9 mouse cellular contexts compared by ENCODE assay signal in the genomic region with DNA sequence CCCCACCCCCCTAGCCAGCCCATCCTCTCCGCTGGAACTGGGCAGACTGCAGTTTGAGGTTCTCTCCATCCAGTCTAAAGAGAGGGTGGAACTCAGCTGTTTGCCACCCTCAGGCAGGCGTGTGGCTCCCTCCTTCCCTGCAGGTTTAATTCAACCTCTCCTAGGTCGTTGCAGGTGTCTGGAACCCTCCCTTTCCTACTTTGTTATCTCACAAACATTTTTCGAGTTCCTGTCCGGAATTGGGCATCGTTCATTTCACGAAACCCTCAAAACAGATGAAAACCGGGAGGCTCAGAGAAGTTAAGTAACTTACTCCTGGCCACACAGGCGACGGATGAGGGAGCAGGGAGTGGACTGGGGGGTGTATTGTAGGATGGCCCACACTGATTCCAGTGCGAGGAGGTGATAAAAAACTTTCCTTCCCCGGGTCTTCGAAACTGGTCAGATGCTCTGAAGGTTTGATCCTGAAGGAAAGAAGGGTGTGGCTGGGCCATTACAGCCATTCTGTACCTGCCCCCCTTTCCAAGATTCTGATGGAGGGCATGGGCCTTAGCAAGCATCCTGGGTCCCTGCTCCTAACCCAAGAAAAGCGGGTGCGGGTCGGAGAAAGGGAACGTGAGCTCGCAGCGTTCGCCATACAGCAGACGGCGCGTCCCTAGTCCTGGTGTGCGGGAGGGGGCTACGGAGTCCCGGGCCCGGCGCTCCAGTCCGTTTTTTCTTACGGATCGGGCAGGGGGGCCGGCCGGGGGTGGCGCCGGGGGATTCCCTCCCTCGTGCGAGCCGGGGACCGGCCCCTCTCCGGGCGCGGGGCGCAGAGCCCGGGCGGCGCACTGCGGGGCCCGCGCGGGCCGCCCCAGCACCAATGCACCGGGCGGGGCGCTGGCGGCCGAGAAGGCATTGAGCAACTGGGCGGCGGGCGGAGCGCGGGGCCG. TPM values are rescaled to one million over a fixed set of nuclear protein-coding genes. Genes with fewer than 3 reads are reported as not detected.
A peak's percentile ranks its signal among the peaks of the same experiment; 100 is the strongest.
DNase-seq lines count a peak whose midpoint lies in the region; ATAC-seq and TF ChIP-seq lines count a peak whose summit lies in the region.
"Had no signal": no experiment of that assay in that cellular context is flagged by ENCODE, and none has a peak within 500 bp of the region (broad histone marks: within the 10 kb centered on the region; RNA-seq: fewer than 3 reads in every experiment).

Gene Rspo1 (plus strand): TSS at position 760 of the 932 bp plus-strand sequence.

- H3K36me3 ChIP-seq in kidney, embryonic 15.5 days, result no peaks in the 10 kb centered on the region
- no peaks in the 10 kb centered on the region for H3K36me3 ChIP-seq in kidney, adult 2 months (ENCODE audit: control insufficient read depth, insufficient read depth, low read length)
- no peaks in the 10 kb centered on the region for H3K36me3 ChIP-seq in heart, embryonic 11.5 days (ENCODE audit: control insufficient read depth, insufficient read depth, low read length)
- no peaks in the 10 kb centered on the region for H3K36me3 ChIP-seq in limb, embryonic 15.5 days
- H3K36me3 ChIP-seq in neural tube, embryonic 12.5 days, result no peaks in the 10 kb centered on the region

- WGBS in kidney, embryonic 15.5 days, result under 1% methylated on average over 57 of the region's 62 CpGs
- WGBS in kidney, adult 2 months, result 2% methylated on average over 59 of the region's 62 CpGs
- 2% methylated on average over 61 of the region's 62 CpGs for WGBS in heart, embryonic 11.5 days (ENCODE audit: insufficient replicate concordance)
- under 1% methylated on average over 54 of the region's 62 CpGs for WGBS in limb, embryonic 15.5 days
- 2% methylated on average over 59 of the region's 62 CpGs for WGBS in neural tube, embryonic 12.5 days

- peak; percentile 5; the same call in 1 of the 2 replicates for ATAC-seq in kidney, embryonic 15.5 days (replicated peaks; ENCODE audit: low FRiP score)
- no peak for ATAC-seq in heart, embryonic 11.5 days (replicated peaks; ENCODE audit: insufficient number of reproducible peaks, low FRiP score, low TSS enrichment)
- no peak for ATAC-seq in limb, embryonic 15.5 days (ENCODE audit: insufficient number of reproducible peaks, low FRiP score, low TSS enrichment, low read depth)
- ATAC-seq in neural tube, embryonic 12.5 days (ENCODE audit: low FRiP score, low read depth), result no peak
- ATAC-seq in megakaryocyte progenitor cell, adult 5-6 weeks (replicated peaks; ENCODE audit: poor library complexity), result no peak

- DNase-seq in kidney, adult 2 months, result no peak
- peak; percentile 26 for DNase-seq in adrenal gland, postnatal 25 days
- DNase-seq in spleen, postnatal 4 days (ENCODE audit: low spot score in 2 of 2), result no peak

- H3K9me3 ChIP-seq in kidney, embryonic 15.5 days (replicated peaks), result no peaks in the 10 kb centered on the region
- no peaks in the 10 kb centered on the region for H3K9me3 ChIP-seq in heart, embryonic 11.5 days (replicated peaks; ENCODE audit: control insufficient read depth, low read length)
- no peaks in the 10 kb centered on the region for H3K9me3 ChIP-seq in limb, embryonic 15.5 days
- H3K9me3 ChIP-seq in neural tube, embryonic 12.5 days, result no peaks in the 10 kb centered on the region

- peaks cover 99% of the 10 kb centered on the region for H3K27me3 ChIP-seq in kidney, embryonic 15.5 days
- 0 out of 2 replicates have a peak, but pooled peaks cover 1% of the 10 kb centered on the region for H3K27me3 ChIP-seq in kidney, adult 2 months (replicated peaks; ENCODE audit: control insufficient read depth, insufficient read depth, low read length)
- H3K27me3 ChIP-seq in heart, embryonic 11.5 days (ENCODE audit: control insufficient read depth, insufficient read depth, low read length), result peaks cover 91% of the 10 kb centered on the region
- H3K27me3 ChIP-seq in limb, embryonic 15.5 days, result peaks cover 100% of the 10 kb centered on the region
- H3K27me3 ChIP-seq in neural tube, embryonic 12.5 days (replicated peaks), result peaks cover 92% of the 10 kb centered on the region

- peak within 1 kb of the TSS; percentile 80 for H3K27ac ChIP-seq in kidney, embryonic 15.5 days
- H3K27ac ChIP-seq in kidney, adult 2 months (ENCODE audit: insufficient read depth, low read depth, low read length), result no peak within 1 kb of the TSS
- no peak within 1 kb of the TSS for H3K27ac ChIP-seq in heart, embryonic 11.5 days (ENCODE audit: low read depth, low read length)
- no peak within 1 kb of the TSS for H3K27ac ChIP-seq in limb, embryonic 15.5 days
- no peak within 1 kb of the TSS for H3K27ac ChIP-seq in neural tube, embryonic 12.5 days

- peak within 1 kb of the TSS; percentile 57 for H3K4me3 ChIP-seq in kidney, embryonic 15.5 days (replicated peaks)
- no peak within 1 kb of the TSS for H3K4me3 ChIP-seq in kidney, adult 2 months (ENCODE audit: insufficient read depth, low read depth, low read length)
- H3K4me3 ChIP-seq in heart, embryonic 11.5 days (ENCODE audit: low read depth, low read length), result peak within 1 kb of the TSS; percentile 44
- peak within 1 kb of the TSS; percentile 48 for H3K4me3 ChIP-seq in limb, embryonic 15.5 days
- peak within 1 kb of the TSS; percentile 32 for H3K4me3 ChIP-seq in neural tube, embryonic 12.5 days

- H3K4me1 ChIP-seq in kidney, embryonic 15.5 days, result peaks cover 72% of the 10 kb centered on the region
- no peaks in the 10 kb centered on the region for H3K4me1 ChIP-seq in kidney, adult 2 months (ENCODE audit: control insufficient read depth, insufficient read depth, low read length)
- H3K4me1 ChIP-seq in heart, embryonic 11.5 days (ENCODE audit: control insufficient read depth, insufficient read depth, low read length), result peaks cover 23% of the 10 kb centered on the region; the same call in 1 of the 2 replicates
- H3K4me1 ChIP-seq in limb, embryonic 15.5 days, result peaks cover 31% of the 10 kb centered on the region
- H3K4me1 ChIP-seq in neural tube, embryonic 12.5 days, result peaks cover 19% of the 10 kb centered on the region

- H3K9ac ChIP-seq in kidney, embryonic 15.5 days, result peak within 1 kb of the TSS; percentile 45
- H3K9ac ChIP-seq in heart, embryonic 11.5 days (ENCODE audit: low read depth, low read length), result peak within 1 kb of the TSS; percentile 34; the same call in 1 of the 2 replicates
- H3K9ac ChIP-seq in limb, embryonic 15.5 days, result peak within 1 kb of the TSS; percentile 23
- H3K9ac ChIP-seq in neural tube, embryonic 12.5 days, result peak within 1 kb of the TSS; percentile 22; the same call in 1 of the 2 replicates

- TF ChIP-seq POLR2A in kidney, adult 2 months (IDR thresholded peaks at IDR 0.05; ENCODE audit: low read depth, low read length), result no peak

- peak within 1 kb of the TSS; percentile 79 for H3K4me2 ChIP-seq in kidney, embryonic 15.5 days
- H3K4me2 ChIP-seq in heart, embryonic 11.5 days, result peak within 1 kb of the TSS; percentile 65
- peak within 1 kb of the TSS; percentile 81 for H3K4me2 ChIP-seq in limb, embryonic 15.5 days
- H3K4me2 ChIP-seq in neural tube, embryonic 12.5 days (replicated peaks), result peak within 1 kb of the TSS; percentile 64

- TF ChIP-seq CTCF in kidney, adult 2 months (conservative IDR thresholded peaks at IDR 0.05; ENCODE audit: insufficient read depth, insufficient read length, low read depth, low read length), result no peak

RNA-seq across cellular contexts. Expression of gene Rspo1, which starts in this region (rescaled TPM):
- polyA plus RNA-seq in kidney, embryonic 15.5 days (2015; fragmentation: Nextera tagmentation; extraction: Ambion mirVana), result 30.9 and 32.4 TPM in 2 replicates
- 2.0 and 2.5 TPM in 2 replicates for polyA plus RNA-seq in kidney, adult 2 months (2012; rRNA removed)
- 2.3 and 3.3 TPM in 2 replicates for total RNA-seq in adrenal gland, postnatal 25 days (2021)
- 6.9 and 10.4 TPM in 2 replicates for polyA plus RNA-seq in heart, embryonic 11.5 days (2014; fragmentation: Nextera tagmentation; extraction: Ambion mirVana)
- polyA plus RNA-seq in limb, embryonic 15.5 days (2015; fragmentation: Nextera tagmentation; extraction: Ambion mirVana), result 1.7 and 2.4 TPM in 2 replicates
- polyA plus RNA-seq in neural tube, embryonic 12.5 days (2016; fragmentation: Nextera tagmentation; extraction: Ambion mirVana), result 1.3 and 4.6 TPM in 2 replicates
- total RNA-seq in megakaryocyte progenitor cell, adult 5-6 weeks (2015), result 0.89 and 2.6 TPM in 2 replicates
- 0.41 and 0.71 TPM in 2 replicates for total RNA-seq in megakaryocyte progenitor cell, adult 5-6 weeks (2017)
- total RNA-seq: hematopoietic stem cell, adult 5-6 weeks had no signal
